Mouse (Mus musculus) ES-E14 (cell line): Measurements from ENCODE around the gene Epha4. TPM values are rescaled to one million over a fixed set of nuclear protein-coding genes. Genes with fewer than 3 reads are reported as not detected.

Experiments
- DNase-seq: peaks from one replicate; pipeline ENCODE4 v3.0.0-alpha.2; 2013; ENCODE audit warnings: low read depth, low spot score
- H3K27ac ChIP-seq: 2 replicates; pipeline ENCODE4 v1.5.1; 2012; ENCODE audit warnings: low read depth, mild to moderate bottlenecking, low read length, moderate library complexity, mixed read lengths; ENCODE audit not compliant: poor library complexity, insufficient read depth, severe bottlenecking
- H3K36me3 ChIP-seq: 2 replicates; pipeline ENCODE4 v1.6.1; 2012; ENCODE audit warnings: mild to moderate bottlenecking, low read length, moderate library complexity, mixed read lengths; ENCODE audit not compliant: control insufficient read depth, poor library complexity, insufficient read depth, severe bottlenecking
- H3K4me1 ChIP-seq, 2 experiments: fragments of 150-350 bp in 1 of 2; sonication (generic) in 1 of 2; 2 replicates each; pipeline ENCODE4 v1.6.1; 2012; ENCODE audit warnings: low read length in 2 of 2, mild to moderate bottlenecking in 1 of 2, mixed read lengths in 1 of 2; ENCODE audit not compliant: control insufficient read depth in 2 of 2, insufficient read depth in 2 of 2, poor library complexity in 1 of 2
- H3K4me3 ChIP-seq, 2 experiments: fragments of 150-350 bp in 1 of 2; sonication (generic) in 1 of 2; 2 replicates each; pipeline ENCODE4 v1.5.1; 2012; ENCODE audit warnings: low read length in 2 of 2, low read depth in 1 of 2, mild to moderate bottlenecking in 1 of 2, mixed read lengths in 1 of 2; ENCODE audit not compliant: insufficient read depth in 1 of 2, poor library complexity in 1 of 2, severe bottlenecking in 1 of 2
- H3K9ac ChIP-seq: 2 replicates; pipeline ENCODE4 v1.6.1; 2012; ENCODE audit warnings: low read depth, mild to moderate bottlenecking, low read length, mixed read lengths; ENCODE audit not compliant: poor library complexity, insufficient read depth, severe bottlenecking
- H3K9me3 ChIP-seq: fragments of 150-350 bp; sonication (generic); 2 replicates; pipeline ENCODE4 v1.6.1; 2012; ENCODE audit warnings: low read depth, mild to moderate bottlenecking, low read length; ENCODE audit not compliant: control insufficient read depth, insufficient read depth
- CHD2 ChIP-seq: IDR thresholded peaks from 2 replicates; pipeline ENCODE4 v1.6.1; 2014; ENCODE audit warnings: mild to moderate bottlenecking, low read depth, low read length, inconsistent platforms
- HCFC1 ChIP-seq: IDR thresholded peaks from 2 replicates; pipeline ENCODE4 v1.6.1; 2012; ENCODE audit warnings: low read length, inconsistent platforms, borderline replicate concordance; ENCODE audit not compliant: insufficient read depth
- MAFK ChIP-seq: IDR thresholded peaks from 2 replicates; pipeline ENCODE4 v1.6.1; 2014; ENCODE audit warnings: mild to moderate bottlenecking, low read depth, low read length, inconsistent platforms; ENCODE audit not compliant: insufficient read depth
- ZC3H11A ChIP-seq: IDR thresholded peaks from 2 replicates; pipeline ENCODE4 v1.6.1; 2012; ENCODE audit warnings: low read depth, mild to moderate bottlenecking, inconsistent platforms, low read length, borderline replicate concordance
- ZNF384 ChIP-seq: IDR thresholded peaks from 2 replicates; pipeline ENCODE4 v1.6.1; 2012; ENCODE audit warnings: low read depth, low read length, inconsistent platforms
- in situ Hi-C, 2 experiments: fragments of 600-800 bp; cut with MboI; formaldehyde crosslinking; loops; one replicate each; pipeline ENCODE4 v1.15.1; 2025; ENCODE audit warnings: low sequenced_read_pairs in 2 of 2, inconsistent platforms in 1 of 2; ENCODE audit not compliant: unreplicated experiment in 2 of 2
- total RNA-seq: library from RNA; depleted of rRNA; stranded (reverse); fragments of 300-350 nt; gene quantifications from 2 replicates; pipeline ENCODE4 v1.2.3, GENCODE M21; 2012

Epha4 gene
- total RNA-seq, 1 experiment: 99.7 TPM

GRCm38 (mm10) chr1:77496468-77497181 is 18.3 kb downstream of the Epha4 start:
- Histone ChIP-seq H3K27ac (no peak overlapping the region; the same call in 1 of the 2 replicates), H3K9ac (no peak overlapping the region), H3K4me3 (no peak overlapping the region), H3K9me3 (no peaks in the 10 kb centered on the region), H3K4me1 (peaks cover 15 to 16% of the 10 kb centered on the region in 2 experiments), H3K36me3 (peaks cover 5% of the 10 kb centered on the region)
- TF ChIP-seq CHD2 (no peak), ZC3H11A (no peak), ZNF384 (no peak), HCFC1 (no peak), MAFK (no peak)
- in situ Hi-C loops: no loop called here
- no peak for DNase-seq

DNA sequence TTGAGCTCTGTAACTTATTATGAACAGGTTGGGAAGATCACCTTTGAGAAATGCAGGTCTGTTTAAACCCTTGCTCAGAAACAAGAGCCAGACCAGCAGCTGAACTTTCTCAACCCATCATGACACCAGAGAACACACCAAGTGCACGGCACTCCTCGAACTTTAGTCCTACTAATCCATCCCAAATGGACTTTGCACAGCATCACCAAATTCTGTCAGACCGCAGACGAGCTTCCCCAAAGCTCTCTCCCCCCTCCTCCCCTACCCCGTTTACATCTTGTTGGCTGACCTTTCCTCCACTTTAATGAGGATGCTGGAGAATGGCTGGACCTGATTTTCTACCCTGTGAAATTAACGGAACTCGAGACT is 19.1 kb downstream of the Epha4 start:
- no peak overlapping the region for H3K4me3 ChIP-seq
- in situ Hi-C loops: no loop called here
- no peak for TF ChIP-seq CHD2
- no peak for TF ChIP-seq ZNF384
- TF ChIP-seq MAFK: no peak
- TF ChIP-seq HCFC1: no peak
- TF ChIP-seq ZC3H11A: no peak
- no peaks in the 10 kb centered on the region for H3K9me3 ChIP-seq
- no peak for DNase-seq
- peak overlapping the region; percentile 50; the same call in 1 of the 2 replicates for H3K27ac ChIP-seq
- H3K36me3 ChIP-seq: peaks cover 5% of the 10 kb centered on the region
- H3K9ac ChIP-seq: no peak overlapping the region
- H3K4me1 ChIP-seq: peaks cover 15 to 16% of the 10 kb centered on the region in 2 experiments

GRCm38 (mm10) chr1:77495030-77495789 is 19.7 kb downstream of the Epha4 start:
- no peak overlapping the region for H3K9ac ChIP-seq
- peaks cover 7% of the 10 kb centered on the region for H3K36me3 ChIP-seq
- H3K4me3 ChIP-seq: no peak overlapping the region
- no peak for DNase-seq
- H3K9me3 ChIP-seq: no peaks in the 10 kb centered on the region
- H3K4me1 ChIP-seq: peaks cover 12 to 20% of the 10 kb centered on the region in 2 experiments
- TF ChIP-seq MAFK (no peak), ZNF384 (no peak), ZC3H11A (no peak), CHD2 (no peak), HCFC1 (no peak)
- no peak overlapping the region for H3K27ac ChIP-seq
- in situ Hi-C loops: no loop called here

- Histone ChIP-seq H3K4me1 (peaks cover 12 to 15% of the 10 kb centered on the region in 2 experiments), H3K9ac (no peak overlapping the region; the same call in 1 of the 2 replicates), H3K36me3 (peaks cover 7% of the 10 kb centered on the region), H3K27ac (no peak overlapping the region; the same call in 1 of the 2 replicates), H3K9me3 (no peaks in the 10 kb centered on the region), H3K4me3 (no peak overlapping the region)
- DNase-seq: no peak
- in situ Hi-C loops: no loop called here
- TF ChIP-seq CHD2 (no peak), ZNF384 (no peak), MAFK (no peak), HCFC1 (no peak), ZC3H11A (no peak)
Observed at GRCm38 (mm10) chr1:77493841-77494635, 20.9 kb downstream of the Epha4 start.
